23 mouse cellular contexts compared by ENCODE assay signal in the genomic region with DNA sequence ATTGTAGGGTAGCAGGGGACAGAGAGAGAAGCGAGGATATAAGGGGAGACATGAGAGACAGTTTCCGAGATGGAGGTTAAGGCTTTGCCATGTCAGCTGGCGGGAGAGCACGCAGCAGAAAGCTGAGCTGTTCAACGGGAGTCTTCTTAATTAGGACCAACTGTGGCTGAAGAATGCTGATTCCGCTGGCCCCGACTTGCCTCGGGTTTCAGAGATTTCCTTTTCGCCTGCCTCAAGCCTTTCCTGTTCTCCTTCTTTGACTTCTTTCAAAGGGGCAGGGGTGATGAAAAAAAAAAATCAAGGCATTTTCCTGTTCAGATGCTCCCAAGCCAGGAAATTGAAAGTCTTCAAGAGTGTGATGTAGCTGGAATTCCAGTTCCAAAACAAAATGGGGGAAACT. TPM values are rescaled to one million over a fixed set of nuclear protein-coding genes. Genes with fewer than 3 reads are reported as not detected.
A peak's percentile ranks its signal among the peaks of the same experiment; 100 is the strongest.
DNase-seq lines count a peak whose midpoint lies in the region; ATAC-seq and TF ChIP-seq lines count a peak whose summit lies in the region.
"Had no signal": no experiment of that assay in that cellular context is flagged by ENCODE, and none has a peak within 500 bp of the region (broad histone marks: within the 10 kb centered on the region; RNA-seq: fewer than 3 reads in every experiment).

No protein-coding gene starts in this region.

- no peak overlapping the region for H3K9ac ChIP-seq in neural tube, embryonic 11.5 days (ENCODE audit: low read length)
- no peak overlapping the region for H3K9ac ChIP-seq in neural tube, embryonic 15.5 days (replicated peaks)
- H3K9ac ChIP-seq in limb, embryonic 14.5 days (ENCODE audit: low read depth, low read length, severe bottlenecking), result no peak overlapping the region
- H3K9ac ChIP-seq: forebrain, embryonic 13.5 days; hindbrain, embryonic 15.5 days; liver, postnatal 0 days; midbrain, embryonic 12.5 days had no signal

- 58% methylated on average over 9 of the region's 9 CpGs for WGBS in neural tube, embryonic 11.5 days
- 67% methylated on average over 9 of the region's 9 CpGs for WGBS in neural tube, embryonic 15.5 days
- 6% methylated on average over 9 of the region's 9 CpGs for WGBS in limb, embryonic 14.5 days

- DNase-seq in embryo, embryonic 10 days (ENCODE audit: low spot score), result peak; percentile 77
- no peak for DNase-seq in embryo, embryonic 9.5 days (ENCODE audit: extremely low spot score)
- DNase-seq in neural tube, embryonic 11.5 days (ENCODE audit: low spot score), result peak; percentile 29
- peak; percentile 62 for DNase-seq in forelimb bud, embryonic 11.5 days (ENCODE audit: low read depth, low spot score)
- no peak for DNase-seq in limb, embryonic 14.5 days (ENCODE audit: low spot score)
- no peak for DNase-seq in urinary bladder, adult 2 months (ENCODE audit: low spot score)
- no peak for DNase-seq in left cerebral cortex, adult 18-20 months (ENCODE audit: low spot score in 2 of 2)
- DNase-seq: adrenal gland, postnatal 10 days; cerebellum, adult 2 months; cerebellum, postnatal 36 days; gastrocnemius, postnatal 25 days; heart, adult 18-20 months; kidney, postnatal 25 days; layer of hippocampus, postnatal 36 days; liver, postnatal 0 days; retina, postnatal 1 day; thymus, postnatal 14 days had no signal

- H3K4me2 ChIP-seq in neural tube, embryonic 11.5 days (ENCODE audit: low read depth), result no peak overlapping the region
- H3K4me2 ChIP-seq in neural tube, embryonic 15.5 days, result no peak overlapping the region
- 0 out of 2 replicates have a peak overlapping the region, but pooled peaks have one; percentile 18 for H3K4me2 ChIP-seq in limb, embryonic 14.5 days (replicated peaks; ENCODE audit: low read depth, low read length, severe bottlenecking)
- H3K4me2 ChIP-seq: forebrain, embryonic 13.5 days; hindbrain, embryonic 15.5 days; midbrain, embryonic 12.5 days had no signal

- H3K36me3 ChIP-seq in neural tube, embryonic 11.5 days (ENCODE audit: control insufficient read depth, insufficient read depth, low read length), result no peaks in the 10 kb centered on the region
- 0 out of 2 replicates have a peak, but pooled peaks cover 3% of the 10 kb centered on the region for H3K36me3 ChIP-seq in neural tube, embryonic 15.5 days
- H3K36me3 ChIP-seq in limb, embryonic 14.5 days (ENCODE audit: control insufficient read depth, insufficient read depth, low read length), result no peaks in the 10 kb centered on the region; the same call in 1 of the 2 replicates
- H3K36me3 ChIP-seq: midbrain, embryonic 12.5 days had no signal

- no peaks in the 10 kb centered on the region for H3K4me1 ChIP-seq in neural tube, embryonic 11.5 days (ENCODE audit: control insufficient read depth, insufficient read depth, low read length)
- H3K4me1 ChIP-seq in neural tube, embryonic 15.5 days, result peaks cover 22% of the 10 kb centered on the region
- H3K4me1 ChIP-seq in limb, embryonic 14.5 days (ENCODE audit: control insufficient read depth, insufficient read depth, low read length), result peaks cover 29% of the 10 kb centered on the region

- no peak for ATAC-seq in neural tube, embryonic 11.5 days (ENCODE audit: insufficient read depth, low FRiP score, low TSS enrichment)
- no peak for ATAC-seq in neural tube, embryonic 15.5 days (ENCODE audit: low FRiP score)
- no peak for ATAC-seq in limb, embryonic 14.5 days (ENCODE audit: low FRiP score, low read depth)
- ATAC-seq: forebrain, embryonic 13.5 days; intestine, embryonic 16.5 days; liver, postnatal 0 days; lung, postnatal 0 days had no signal

- H3K4me3 ChIP-seq in neural tube, embryonic 11.5 days (ENCODE audit: low read depth, low read length), result no peak overlapping the region
- no peak overlapping the region for H3K4me3 ChIP-seq in neural tube, embryonic 15.5 days (replicated peaks)
- no peak overlapping the region for H3K4me3 ChIP-seq in limb, embryonic 14.5 days (replicated peaks; ENCODE audit: low read length)
- H3K4me3 ChIP-seq: forebrain, embryonic 13.5 days; hindbrain, embryonic 15.5 days; midbrain, embryonic 12.5 days had no signal

- H3K27ac ChIP-seq in neural tube, embryonic 11.5 days (ENCODE audit: low read depth, low read length), result no peak overlapping the region
- H3K27ac ChIP-seq in neural tube, embryonic 15.5 days (replicated peaks), result no peak overlapping the region
- no peak overlapping the region for H3K27ac ChIP-seq in limb, embryonic 14.5 days (replicated peaks; ENCODE audit: low read depth, low read length)
- H3K27ac ChIP-seq: forebrain, embryonic 13.5 days; hindbrain, embryonic 15.5 days; midbrain, embryonic 12.5 days had no signal

- H3K27me3 ChIP-seq in neural tube, embryonic 11.5 days (ENCODE audit: control insufficient read depth, insufficient read depth, low read length), result no peaks in the 10 kb centered on the region
- H3K27me3 ChIP-seq in neural tube, embryonic 15.5 days (replicated peaks), result no peaks in the 10 kb centered on the region
- H3K27me3 ChIP-seq in limb, embryonic 14.5 days (ENCODE audit: control insufficient read depth, insufficient read depth, low read length), result no peaks in the 10 kb centered on the region
- H3K27me3 ChIP-seq: forebrain, embryonic 13.5 days; hindbrain, embryonic 15.5 days; midbrain, embryonic 12.5 days had no signal

- no peaks in the 10 kb centered on the region for H3K9me3 ChIP-seq in neural tube, embryonic 11.5 days (ENCODE audit: control insufficient read depth, low read length)
- no peaks in the 10 kb centered on the region for H3K9me3 ChIP-seq in neural tube, embryonic 15.5 days (replicated peaks)
- H3K9me3 ChIP-seq in limb, embryonic 14.5 days (ENCODE audit: control insufficient read depth, low read length), result no peaks in the 10 kb centered on the region
- H3K9me3 ChIP-seq: forebrain, embryonic 13.5 days; hindbrain, embryonic 15.5 days; midbrain, embryonic 12.5 days had no signal

- TF ChIP-seq POLR2A in limb, embryonic 14.5 days (IDR thresholded peaks at IDR 0.05; ENCODE audit: borderline replicate concordance, extremely low read depth, insufficient read depth, insufficient read length), result no peak

RNA-seq across cellular contexts. Expression of a gene that starts 58.6 kb away (rescaled TPM):
- polyA plus RNA-seq in neural tube, embryonic 11.5 days (2014; fragmentation: Nextera tagmentation; extraction: Ambion mirVana), result 184 and 191 TPM in 2 replicates
- 100 and 109 TPM in 2 replicates for polyA plus RNA-seq in neural tube, embryonic 15.5 days (2015; fragmentation: Nextera tagmentation; extraction: Ambion mirVana)
- 145 and 208 TPM in 2 replicates for polyA plus RNA-seq in limb, embryonic 14.5 days (2012; rRNA removed)
- 116 and 142 TPM in 2 replicates for polyA plus RNA-seq in limb, embryonic 14.5 days (2014; fragmentation: Nextera tagmentation; extraction: Ambion mirVana)
- 42.4 and 47.8 TPM in 2 replicates for polyA plus RNA-seq in urinary bladder, adult 2 months (2012; rRNA removed)
- 100 to 1,000 TPM; 172 to 174 TPM for total RNA-seq in left cerebral cortex, adult 18-20 months (2021)

Comparison
In these comparisons a context has a peak if more than half of its experiments do, and no peak if none do; other contexts are left out.
1. DNase-seq: peak in embryo, embryonic 10 days (single experiment), neural tube, embryonic 11.5 days (single experiment) and forelimb bud, embryonic 11.5 days (single experiment); none in embryo, embryonic 9.5 days (single experiment), limb, embryonic 14.5 days (single experiment), urinary bladder, adult 2 months (single experiment) and left cerebral cortex, adult 18-20 months (0 of 2).